Mouse (Mus musculus): ENCODE results near the gene Cyp2u1.

The Cyp2u1 gene

GRCm38 (mm10) chr3:131302452-131303319, at the start of gene Cyp2u1:
Gene Cyp2u1 (minus strand): TSS chr3:131303227.
- DNase-seq = peak; percentile 92 to 97

- no peak for DNase-seq
Observed at GRCm38 (mm10) chr3:131350539-131350938, 47.5 kb upstream of the Cyp2u1 start.

DNA sequence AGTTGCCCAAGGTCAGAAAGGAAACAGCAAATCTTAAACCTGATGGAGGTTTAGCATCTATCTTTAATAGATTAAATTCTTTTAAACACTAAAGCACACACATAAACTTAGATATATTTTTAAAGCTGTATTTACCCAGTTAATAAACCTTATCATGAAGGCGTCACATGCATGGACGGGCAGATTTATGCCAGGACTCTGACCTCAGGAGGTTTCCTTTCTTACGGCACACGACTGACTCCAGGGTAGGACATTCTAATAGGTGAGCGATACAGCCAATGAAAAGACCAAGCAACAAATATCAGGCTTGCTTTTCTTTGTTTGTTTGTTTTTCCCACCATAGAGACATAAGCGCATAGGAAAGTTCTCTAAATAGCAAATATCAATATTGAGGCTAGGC, 46.0 kb upstream of the Cyp2u1 start:
- no peak for DNase-seq

- no peak for DNase-seq
Observed at GRCm38 (mm10) chr3:131348579-131348950, 45.5 kb upstream of the Cyp2u1 start.

DNA sequence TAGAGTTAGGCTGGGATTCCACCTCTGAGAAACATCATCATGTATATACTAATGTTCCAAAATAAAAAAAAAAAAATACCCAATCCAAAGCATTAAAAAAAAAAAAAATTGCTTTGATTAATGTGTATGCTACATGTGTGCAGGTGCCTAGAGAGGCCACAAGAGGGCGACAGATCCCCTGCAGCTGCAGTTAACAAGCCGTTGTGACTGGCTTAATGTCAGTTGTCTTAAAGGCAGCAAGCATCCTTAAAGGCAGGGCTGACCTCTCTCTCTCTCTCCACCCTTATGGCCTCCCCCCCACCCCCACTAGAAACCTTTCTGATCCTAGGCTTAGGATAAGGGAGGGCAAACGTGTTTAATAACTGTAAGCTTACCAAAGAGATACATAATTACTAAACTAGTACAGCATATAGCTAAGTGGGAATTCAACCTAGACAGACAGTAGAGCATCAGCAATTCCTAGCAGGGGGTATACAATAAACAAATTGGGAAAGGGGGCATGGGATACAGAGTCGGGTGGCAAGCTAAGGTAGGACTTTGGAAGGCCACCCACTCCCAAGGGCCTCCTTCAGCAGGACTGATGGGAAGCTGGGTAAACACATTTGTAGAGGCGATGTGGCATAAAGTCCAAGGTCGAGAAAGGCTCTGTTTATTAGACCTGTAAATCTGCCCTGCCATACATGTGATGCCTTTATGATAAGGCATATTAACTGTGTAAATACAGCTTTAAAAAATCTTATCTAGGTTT, 45.0 kb upstream of the Cyp2u1 start:
- peak; percentile 70 to 71 for DNase-seq

GRCm38 (mm10) chr3:131345903-131346302, 42.9 kb upstream of the Cyp2u1 start:
- no peak for DNase-seq

DNA sequence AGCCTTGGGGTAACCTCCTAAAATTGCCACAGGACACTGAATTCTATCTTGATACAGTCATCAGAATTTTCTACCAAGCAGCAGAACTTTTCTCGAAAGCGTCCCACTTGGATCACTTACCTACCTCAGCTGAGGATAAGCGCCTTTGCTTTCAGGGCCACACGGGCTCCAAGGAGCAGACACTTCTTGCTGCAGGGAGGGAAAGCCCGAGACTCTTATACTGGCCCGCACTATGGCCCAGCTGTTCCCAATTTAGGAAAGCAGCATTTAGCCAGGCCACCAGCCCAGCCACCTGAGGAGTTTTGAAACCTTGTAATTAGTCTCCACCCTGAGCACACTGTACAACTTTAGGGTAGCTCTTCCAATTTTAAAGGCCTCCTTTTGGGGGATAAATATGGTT, 40.3 kb upstream of the Cyp2u1 start:
- DNase-seq = no peak

DNA sequence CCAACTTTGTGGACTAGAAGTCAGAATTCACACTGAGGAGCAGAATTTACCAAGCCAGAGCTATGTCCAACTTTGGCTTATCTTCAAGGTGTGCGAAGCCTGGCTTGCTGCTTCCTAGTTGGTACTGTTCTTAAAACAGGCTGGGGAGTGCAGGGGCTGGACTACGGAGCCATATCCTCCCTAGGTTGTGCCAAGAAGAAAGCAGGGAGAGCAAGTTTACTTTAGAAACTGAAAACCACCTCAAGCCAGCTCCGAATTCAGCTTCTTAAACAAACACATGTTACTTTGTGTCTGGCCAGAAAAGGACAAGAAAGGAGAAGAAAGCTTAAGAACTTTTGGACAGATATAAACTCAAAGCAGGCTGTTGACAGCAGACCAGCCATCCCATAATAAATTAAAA, 37.9 kb upstream of the Cyp2u1 start:
- no peak for DNase-seq

GRCm38 (mm10) chr3:131339280-131339679, 36.3 kb upstream of the Cyp2u1 start:
- DNase-seq = no peak

GRCm38 (mm10) chr3:131337749-131338148, 34.7 kb upstream of the Cyp2u1 start:
- peak; percentile 49 to 63 for DNase-seq

GRCm38 (mm10) chr3:131336629-131337028, 33.6 kb upstream of the Cyp2u1 start:
- no peak for DNase-seq

DNA sequence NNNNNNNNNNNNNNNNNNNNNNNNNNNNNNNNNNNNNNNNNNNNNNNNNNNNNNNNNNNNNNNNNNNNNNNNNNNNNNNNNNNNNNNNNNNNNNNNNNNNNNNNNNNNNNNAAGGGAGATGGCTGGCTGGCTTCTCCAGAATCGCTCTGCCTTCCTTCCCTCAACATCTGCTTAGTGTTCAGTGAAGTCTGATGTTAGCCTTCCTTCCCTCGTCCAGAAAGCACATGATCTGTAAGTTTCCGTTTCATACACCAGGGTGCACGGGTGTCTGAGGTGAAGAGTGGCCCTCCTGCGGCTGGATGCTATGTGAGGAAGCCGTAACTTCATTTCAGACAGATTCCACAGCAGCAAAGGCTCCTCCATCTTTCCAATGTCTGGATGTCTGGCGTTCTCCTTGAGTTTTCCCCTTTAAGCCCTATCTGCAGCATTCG, 32.1 kb upstream of the Cyp2u1 start:
- DNase-seq = no peak

GRCm38 (mm10) chr3:131327189-131327588, 24.2 kb upstream of the Cyp2u1 start:
- DNase-seq = no peak

- no peak for DNase-seq
Observed at GRCm38 (mm10) chr3:131326637-131327036, 23.6 kb upstream of the Cyp2u1 start.

GRCm38 (mm10) chr3:131322081-131322815, 19.2 kb upstream of the Cyp2u1 start:
- DNase-seq = no peak

- DNase-seq = peak; percentile 86 to 93
Observed at GRCm38 (mm10) chr3:131320184-131320583, 17.2 kb upstream of the Cyp2u1 start.

- no peak for DNase-seq
Observed at GRCm38 (mm10) chr3:131318211-131318610, 15.2 kb upstream of the Cyp2u1 start.

- DNase-seq = no peak
Observed at GRCm38 (mm10) chr3:131317126-131317525, 14.1 kb upstream of the Cyp2u1 start.

DNA sequence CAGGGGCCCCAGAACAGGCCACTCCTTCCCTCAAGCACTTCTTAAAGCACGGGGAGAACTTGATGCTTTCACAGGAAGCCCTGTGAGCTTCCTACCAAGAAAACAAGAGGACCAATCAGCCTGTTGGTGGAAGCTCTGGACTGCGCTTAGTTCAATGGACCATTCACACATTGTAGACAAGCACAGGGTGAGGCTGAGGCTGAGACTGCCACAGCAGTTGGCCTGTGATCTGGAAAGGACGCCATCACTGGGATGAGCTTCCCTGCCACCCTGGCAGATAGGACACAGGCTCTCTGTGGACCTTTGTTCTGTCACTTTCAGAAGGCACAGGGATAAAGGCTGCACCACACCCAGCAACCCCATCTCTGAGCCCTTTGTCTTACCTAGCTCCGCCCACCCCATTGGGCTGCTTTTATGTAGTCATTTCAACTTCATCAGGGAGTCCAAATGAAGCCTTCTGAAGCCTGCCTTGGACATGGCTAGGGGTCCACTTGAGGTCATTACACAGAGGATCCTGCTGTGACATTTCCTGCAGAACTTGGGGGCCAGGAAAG, 13.0 kb upstream of the Cyp2u1 start:
- no peak for DNase-seq

DNA sequence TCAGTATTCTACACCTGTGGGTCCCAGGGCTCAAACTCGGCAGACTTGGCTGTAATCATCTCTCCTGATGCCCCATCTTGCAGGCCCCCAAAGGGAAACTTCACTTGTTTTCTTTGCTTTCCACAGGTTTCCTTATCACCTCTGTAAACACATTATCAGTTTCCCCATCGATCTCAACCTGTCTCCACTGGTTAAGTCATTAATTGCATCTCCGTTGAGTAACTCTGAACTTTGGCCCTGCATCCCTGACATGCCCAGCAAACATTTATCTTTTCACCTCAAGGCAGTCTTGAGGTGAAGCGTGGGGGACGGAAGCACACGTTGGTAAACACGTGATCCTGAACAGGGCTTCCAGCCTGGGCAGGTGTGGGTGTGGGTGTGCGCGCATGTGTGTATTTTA, 9.3 kb upstream of the Cyp2u1 start:
- no peak for DNase-seq

GRCm38 (mm10) chr3:131310572-131310971, 7.5 kb upstream of the Cyp2u1 start:
- DNase-seq = no peak

DNA sequence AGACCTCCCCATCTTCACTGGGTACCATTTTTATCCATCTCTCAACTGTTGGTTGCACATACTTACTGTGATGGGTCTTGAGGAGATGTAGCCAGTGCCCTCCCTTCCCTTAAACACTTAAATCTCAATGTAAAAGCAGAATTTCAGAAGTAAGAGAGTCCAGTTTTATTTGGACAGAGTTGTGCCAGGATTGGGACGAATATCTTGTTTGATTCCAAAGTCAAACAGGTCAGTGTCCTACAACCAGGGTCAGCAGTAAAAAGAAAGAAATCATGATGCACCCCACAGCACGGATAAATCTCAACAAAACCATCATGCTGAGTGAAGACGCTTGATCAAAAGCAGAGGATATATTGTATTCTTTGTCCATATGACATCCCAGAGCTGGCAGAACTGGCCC, 4.8 kb upstream of the Cyp2u1 start:
- no peak for DNase-seq

DNA sequence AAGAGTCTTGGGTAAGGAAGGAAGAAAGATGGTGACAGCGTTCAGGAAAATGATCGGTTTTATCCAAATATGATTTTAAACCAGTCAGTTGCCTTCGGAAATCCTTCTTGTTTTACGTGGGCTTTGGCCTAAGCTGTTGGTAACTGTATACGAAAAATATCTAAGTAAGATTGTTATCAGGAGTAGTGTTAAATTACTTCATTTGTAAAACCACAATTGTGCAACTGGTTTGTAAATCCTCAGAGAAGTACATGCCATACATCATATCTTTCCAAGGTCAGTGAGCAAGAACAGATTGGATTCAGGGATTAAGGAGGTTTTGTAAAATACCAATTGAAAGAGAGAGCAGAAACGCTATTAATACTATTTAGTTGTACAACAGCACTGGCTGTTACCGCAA, 3.2 kb upstream of the Cyp2u1 start:
- no peak for DNase-seq

Measured in kidney, postnatal 25 days (tissue).